Mouse (Mus musculus) liver, embryonic 13.5 days (tissue): ENCODE results near the gene Camsap3. TPM values are rescaled to one million over a fixed set of nuclear protein-coding genes. Genes with fewer than 3 reads are reported as not detected.

Experiments used
- ATAC-seq: fragments of 200-750 bp; cut with Nextera tagmentation; 2 replicates; pipeline ENCODE4 v1.8.0; 2017; ENCODE audit warnings: low read depth, mild to moderate bottlenecking, moderate number of reproducible peaks, moderate library complexity
- DNase-seq: peaks from one replicate; pipeline ENCODE4 v3.0.0; 2022
- H3K27ac ChIP-seq: fragments of 300-500 bp; sonication (generic); 2 replicates; pipeline ENCODE4 v1.5.1; 2015; ENCODE audit warnings: moderate library complexity, mild to moderate bottlenecking, inconsistent platforms
- H3K27me3 ChIP-seq: fragments of 300-500 bp; sonication (generic); 2 replicates; pipeline ENCODE4 v1.6.1; 2015; ENCODE audit warnings: mild to moderate bottlenecking, inconsistent platforms
- H3K36me3 ChIP-seq: fragments of 300-500 bp; sonication (generic); 2 replicates; pipeline ENCODE4 v1.6.1; 2015; ENCODE audit warnings: mild to moderate bottlenecking, inconsistent platforms
- H3K4me1 ChIP-seq: fragments of 300-500 bp; sonication (generic); replicated peaks from 2 replicates; pipeline ENCODE4 v1.6.1; 2015; ENCODE audit warnings: inconsistent platforms
- H3K4me2 ChIP-seq: fragments of 300-500 bp; sonication (generic); 2 replicates; pipeline ENCODE4 v1.6.1; 2015; ENCODE audit warnings: inconsistent platforms, mild to moderate bottlenecking, moderate library complexity
- H3K4me3 ChIP-seq: fragments of 300-500 bp; sonication (generic); replicated peaks from 2 replicates; pipeline ENCODE4 v1.5.1; 2015; ENCODE audit warnings: mild to moderate bottlenecking, inconsistent platforms
- H3K9ac ChIP-seq: fragments of 300-500 bp; sonication (generic); 2 replicates; pipeline ENCODE4 v1.6.1; 2015; ENCODE audit warnings: mild to moderate bottlenecking, inconsistent platforms
- H3K9me3 ChIP-seq: fragments of 300-500 bp; sonication (generic); replicated peaks from 2 replicates; pipeline ENCODE4 v1.6.1; 2016; ENCODE audit warnings: inconsistent platforms
- WGBS: fragments of 180-500 bp; shearing (Covaris S2); methylation state at CpG from one replicate; pipeline ENCODE4 v1.1.7; 2015; ENCODE audit not compliant: insufficient replicate concordance; 5-methylcytosine and 5-hydroxymethylcytosine counted together
- polyA plus RNA-seq: library from polyadenylated mRNA; unstranded; fragments of >200 nt; fragmentation: Nextera tagmentation; extraction: Ambion mirVana; gene quantifications from 2 replicates; pipeline ENCODE4 v1.2.1, GENCODE M21; 2015

The Camsap3 gene
- polyA plus RNA-seq, 1 experiment from 2014 or later: 1.4 TPM

DNA sequence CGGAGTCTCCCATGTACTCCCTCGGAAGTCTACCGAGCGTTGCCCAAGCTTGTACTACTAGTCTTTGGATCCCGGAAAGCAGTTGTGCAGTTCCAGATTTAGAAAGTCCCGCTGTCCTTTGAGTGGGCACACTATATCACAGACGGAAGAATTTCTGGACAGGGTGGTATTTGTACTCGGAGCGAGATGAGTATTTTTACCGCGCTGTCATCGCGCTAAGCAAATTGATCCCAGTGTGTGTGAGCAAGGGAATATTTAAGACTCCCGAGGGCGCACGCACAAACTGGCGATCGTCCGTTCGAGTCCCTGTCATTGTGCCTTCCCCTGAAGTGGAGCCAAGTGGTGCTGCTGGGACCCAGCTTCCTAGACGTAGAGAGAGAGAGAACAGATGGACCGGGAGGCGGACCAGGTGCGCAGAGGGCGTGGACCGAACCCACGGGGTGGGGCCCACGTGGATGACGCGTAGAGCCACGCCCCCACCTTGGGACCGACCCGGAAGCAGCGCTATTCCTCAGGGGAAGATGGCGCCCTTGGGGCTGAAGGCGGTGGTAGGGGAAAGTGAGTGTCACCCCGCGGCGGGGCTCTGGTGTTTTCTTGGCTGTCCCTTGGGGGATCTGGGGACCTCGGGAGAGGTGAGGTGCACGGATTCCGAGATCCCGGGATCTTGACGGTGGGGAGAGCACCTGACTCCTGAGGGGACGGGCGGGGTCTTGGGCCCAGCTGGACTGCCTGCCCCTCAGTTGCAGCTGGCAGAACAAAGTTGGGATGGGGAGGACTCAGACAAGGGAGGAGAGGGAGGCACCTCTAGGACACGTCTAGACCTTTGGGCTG is 43.8 kb downstream of the Camsap3 start, which contains the start of gene Stxbp2:
TSS of gene Stxbp2 (plus strand) at position 309 of the 831 bp plus-strand sequence.
- peak within 1 kb of the TSS; percentile 80 for H3K4me3 ChIP-seq
- H3K4me1 ChIP-seq: peaks cover 24% of the 10 kb centered on the region
- peaks cover 31% of the 10 kb centered on the region for H3K36me3 ChIP-seq
- DNase-seq (peak; percentile 85), ATAC-seq (peak; percentile 93)
- H3K9me3 ChIP-seq: no peaks in the 10 kb centered on the region
- H3K4me2 ChIP-seq: peak within 1 kb of the TSS; percentile 90
- H3K9ac ChIP-seq: peak within 1 kb of the TSS; percentile 84
- H3K27me3 ChIP-seq: 0 out of 2 replicates have a peak, but pooled peaks cover 8% of the 10 kb centered on the region
- peak within 1 kb of the TSS; percentile 71 for H3K27ac ChIP-seq
- 5% methylated on average over 47 of the region's 47 CpGs for WGBS

DNA sequence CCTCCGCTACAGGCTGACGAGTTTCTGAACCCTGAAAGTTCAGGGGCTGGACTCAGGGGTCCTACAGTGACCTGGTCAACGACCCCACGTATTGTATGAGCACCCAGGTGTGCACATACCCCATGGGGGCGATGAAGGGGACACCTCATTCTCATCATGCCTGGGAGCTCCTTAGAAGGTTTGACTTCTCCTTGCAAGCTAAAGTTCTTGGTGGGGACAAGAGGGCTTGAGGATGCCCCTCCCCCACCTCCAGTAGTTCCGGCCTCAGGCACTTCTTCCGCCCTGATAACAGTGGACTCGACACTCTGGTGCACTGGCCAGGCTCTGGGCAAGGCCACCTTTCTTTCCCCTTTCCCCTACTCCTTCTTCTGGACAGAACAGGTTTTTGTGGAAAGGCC is 44.4 kb downstream of the Camsap3 start:
- H3K9me3 ChIP-seq: no peaks in the 10 kb centered on the region
- DNase-seq (peak; percentile 54), ATAC-seq (peak; percentile 61)
- peak overlapping the region; percentile 84 for H3K9ac ChIP-seq
- WGBS: 5% methylated on average over 8 of the region's 8 CpGs
- H3K36me3 ChIP-seq: peaks cover 37% of the 10 kb centered on the region
- H3K27me3 ChIP-seq: 0 out of 2 replicates have a peak, but pooled peaks cover 8% of the 10 kb centered on the region
- H3K4me3 ChIP-seq: peak overlapping the region; percentile 80
- peaks cover 24% of the 10 kb centered on the region for H3K4me1 ChIP-seq
- H3K27ac ChIP-seq: peak overlapping the region; percentile 71
- peak overlapping the region; percentile 90 for H3K4me2 ChIP-seq

DNA sequence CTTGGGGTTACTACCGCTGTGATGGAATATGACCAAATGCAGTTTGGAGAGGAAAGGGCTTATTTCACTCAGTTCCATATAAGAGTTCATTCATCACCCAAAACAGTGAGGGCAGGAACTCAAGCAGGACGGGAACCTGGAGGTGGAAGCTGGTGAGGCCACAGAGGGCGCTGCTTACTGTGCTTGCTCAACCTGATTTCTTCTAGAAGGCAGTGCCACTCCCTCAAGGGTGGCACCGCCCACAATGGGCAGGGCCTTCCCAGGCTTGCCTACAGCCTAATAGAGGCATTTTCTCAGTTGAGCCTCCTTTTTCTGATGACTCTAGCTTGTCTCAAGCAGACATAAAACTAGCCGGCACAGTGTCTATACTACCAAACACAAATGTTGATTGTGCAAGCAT is 58.7 kb downstream of the Camsap3 start:
- H3K9ac ChIP-seq: no peak overlapping the region
- H3K27ac ChIP-seq: no peak overlapping the region
- H3K27me3 ChIP-seq: no peaks in the 10 kb centered on the region
- H3K36me3 ChIP-seq: peaks cover 18% of the 10 kb centered on the region
- no peak overlapping the region for H3K4me3 ChIP-seq
- no peaks in the 10 kb centered on the region for H3K9me3 ChIP-seq
- ATAC-seq: peak; percentile 79
- WGBS: 9% methylated on average over 5 of the region's 5 CpGs
- DNase-seq: peak; percentile 62
- H3K4me1 ChIP-seq: peaks cover 11% of the 10 kb centered on the region
- no peak overlapping the region for H3K4me2 ChIP-seq

DNA sequence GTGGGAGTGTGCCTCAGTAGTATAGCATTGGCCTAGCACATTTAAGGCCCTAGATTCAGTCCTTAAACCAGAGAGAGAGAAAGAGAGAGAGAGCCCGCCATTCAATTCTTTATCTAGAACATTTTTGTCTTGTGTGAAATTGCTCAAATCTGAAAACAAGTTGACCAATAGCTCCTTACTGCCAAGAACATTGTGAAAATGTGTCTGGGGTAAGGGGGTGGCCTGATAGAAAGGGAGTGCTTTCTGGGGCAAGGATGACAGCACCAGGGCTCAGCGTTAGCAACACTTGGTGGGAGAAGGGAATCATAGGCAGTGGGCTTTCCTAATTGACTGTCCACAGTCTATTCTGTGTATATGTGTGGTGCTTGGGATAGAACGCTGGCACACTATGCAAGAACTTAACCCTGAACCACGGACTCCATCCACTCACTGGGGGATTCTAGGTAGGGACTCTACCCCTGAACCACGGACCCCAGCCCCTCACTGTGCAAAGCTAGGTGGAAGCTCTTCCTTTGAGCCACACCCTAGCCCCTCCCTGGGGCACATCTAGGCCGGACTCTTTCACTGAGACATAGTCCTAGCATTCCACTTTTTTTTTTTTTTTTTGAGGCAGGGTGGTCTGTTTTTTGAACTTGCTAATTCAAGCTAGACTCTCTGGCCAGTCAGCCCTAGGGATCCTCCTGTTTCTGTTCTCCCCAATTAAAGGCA is 59.9 kb downstream of the Camsap3 start:
- Histone ChIP-seq H3K4me2 (no peak overlapping the region), H3K9ac (no peak overlapping the region), H3K36me3 (peaks cover 7% of the 10 kb centered on the region), H3K27ac (no peak overlapping the region), H3K4me3 (no peak overlapping the region), H3K4me1 (peaks cover 11% of the 10 kb centered on the region), H3K27me3 (0 out of 2 replicates have a peak, but pooled peaks cover under 1% of the 10 kb centered on the region), H3K9me3 (no peaks in the 10 kb centered on the region)
- WGBS: 65% methylated on average over 6 of the region's 6 CpGs
- DNase-seq (no peak), ATAC-seq (no peak)

DNA sequence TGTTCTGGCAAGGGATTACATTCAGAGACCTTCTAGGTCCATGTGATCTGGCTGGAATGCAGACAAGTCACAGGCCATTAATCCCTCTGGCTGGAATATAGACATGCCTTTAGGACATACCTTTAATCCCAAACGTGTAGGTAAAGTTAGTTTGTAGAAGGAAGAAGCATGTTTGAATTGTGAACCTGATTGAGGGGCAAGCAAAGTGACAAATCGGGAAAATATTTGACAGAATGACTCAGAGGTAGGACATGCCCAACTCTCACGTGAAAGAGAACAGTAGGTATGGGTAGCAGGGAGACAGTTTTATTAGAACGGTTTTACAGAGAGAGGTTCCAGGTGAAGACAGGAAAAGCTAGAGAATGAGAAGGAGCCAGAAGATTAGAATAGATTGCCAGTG is 60.5 kb downstream of the Camsap3 start:
- Histone ChIP-seq H3K4me1 (peaks cover 11% of the 10 kb centered on the region), H3K36me3 (peaks cover 2% of the 10 kb centered on the region), H3K9ac (no peak overlapping the region), H3K4me3 (no peak overlapping the region), H3K4me2 (no peak overlapping the region), H3K27me3 (0 out of 2 replicates have a peak, but pooled peaks cover 4% of the 10 kb centered on the region), H3K27ac (no peak overlapping the region), H3K9me3 (no peaks in the 10 kb centered on the region)
- WGBS: 61% methylated on average over 4 of the region's 4 CpGs
- DNase-seq (no peak), ATAC-seq (no peak)

DNA sequence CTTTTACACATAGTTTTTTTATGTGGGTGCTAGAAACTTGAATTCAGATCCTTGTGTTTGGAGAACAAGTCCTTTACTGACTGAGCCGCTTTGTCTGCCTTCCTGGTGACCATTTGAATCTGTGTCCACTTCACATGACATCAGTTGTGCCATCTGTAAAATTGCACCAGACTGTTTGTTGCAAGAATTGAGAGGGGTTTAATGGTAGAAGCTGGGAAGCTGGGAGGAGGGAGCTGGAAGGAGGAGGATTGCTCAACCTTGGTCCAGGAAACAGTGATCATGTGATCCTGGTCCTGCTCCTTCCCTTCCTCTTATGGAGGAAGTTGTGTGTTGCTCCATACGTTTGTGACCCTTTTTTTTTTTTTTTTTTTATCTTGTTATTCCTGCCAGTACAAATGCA is 61.2 kb downstream of the Camsap3 start:
- Histone ChIP-seq H3K9ac (no peak overlapping the region), H3K27ac (no peak overlapping the region), H3K9me3 (no peaks in the 10 kb centered on the region), H3K4me3 (no peak overlapping the region), H3K4me1 (peaks cover 11% of the 10 kb centered on the region), H3K27me3 (0 out of 2 replicates have a peak, but pooled peaks cover 4% of the 10 kb centered on the region), H3K4me2 (no peak overlapping the region), H3K36me3 (no peaks in the 10 kb centered on the region)
- DNase-seq (no peak), ATAC-seq (no peak)
- 50% methylated on average over 2 of the region's 2 CpGs for WGBS

DNA sequence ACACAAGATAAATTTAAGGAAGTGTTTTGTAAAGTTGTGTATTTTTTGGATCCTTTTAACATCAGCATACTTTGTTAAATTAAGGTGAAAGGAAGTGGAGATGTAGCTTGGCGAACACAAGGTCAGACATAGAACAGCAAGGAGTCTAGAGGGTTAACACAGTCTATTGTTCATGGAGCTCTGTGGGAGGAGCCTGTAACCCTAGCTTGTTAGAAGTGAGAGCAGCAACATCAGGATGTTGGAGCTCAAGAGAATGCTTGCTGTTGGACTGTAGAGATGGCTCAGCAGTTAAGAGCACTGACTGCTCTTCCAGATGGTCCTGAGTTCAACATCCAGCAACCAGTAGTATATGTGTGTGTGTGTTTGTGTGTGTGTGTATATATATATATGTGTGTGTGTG is 61.9 kb downstream of the Camsap3 start:
- DNase-seq: no peak
- no peaks in the 10 kb centered on the region for H3K36me3 ChIP-seq
- no peak overlapping the region for H3K4me2 ChIP-seq
- H3K27ac ChIP-seq: no peak overlapping the region
- H3K4me1 ChIP-seq: peaks cover 11% of the 10 kb centered on the region
- ATAC-seq: no peak
- no peaks in the 10 kb centered on the region for H3K9me3 ChIP-seq
- no peak overlapping the region for H3K4me3 ChIP-seq
- H3K9ac ChIP-seq: no peak overlapping the region
- 30% methylated on average over 1 of the region's 1 CpGs for WGBS
- 0 out of 2 replicates have a peak, but pooled peaks cover 4% of the 10 kb centered on the region for H3K27me3 ChIP-seq

DNA sequence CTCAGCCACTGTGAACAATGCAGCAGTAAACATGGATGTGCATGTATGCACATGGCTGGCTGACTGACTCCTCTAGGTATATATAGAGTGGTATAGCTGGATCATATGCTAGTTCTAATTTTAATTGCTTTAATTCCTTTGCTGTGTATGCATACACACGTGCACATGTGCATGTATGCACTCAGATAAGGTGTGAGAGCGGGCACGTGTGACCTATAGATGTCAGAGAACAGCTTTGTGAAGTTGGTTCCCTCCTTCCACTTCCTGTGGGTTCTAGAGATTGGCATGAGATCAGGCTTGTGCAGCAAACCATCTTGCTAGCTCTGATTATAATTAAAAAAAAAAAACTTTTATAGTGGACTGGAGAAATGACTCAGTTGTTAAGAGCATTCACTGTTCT is 65.8 kb downstream of the Camsap3 start:
- no peak overlapping the region for H3K9ac ChIP-seq
- 26% methylated on average over 3 of the region's 3 CpGs for WGBS
- no peak overlapping the region for H3K4me3 ChIP-seq
- no peaks in the 10 kb centered on the region for H3K36me3 ChIP-seq
- no peaks in the 10 kb centered on the region for H3K9me3 ChIP-seq
- H3K4me2 ChIP-seq: no peak overlapping the region
- ATAC-seq (no peak), DNase-seq (no peak)
- H3K27me3 ChIP-seq: 0 out of 2 replicates have a peak, but pooled peaks cover 4% of the 10 kb centered on the region
- H3K27ac ChIP-seq: no peak overlapping the region
- no peaks in the 10 kb centered on the region for H3K4me1 ChIP-seq

DNA sequence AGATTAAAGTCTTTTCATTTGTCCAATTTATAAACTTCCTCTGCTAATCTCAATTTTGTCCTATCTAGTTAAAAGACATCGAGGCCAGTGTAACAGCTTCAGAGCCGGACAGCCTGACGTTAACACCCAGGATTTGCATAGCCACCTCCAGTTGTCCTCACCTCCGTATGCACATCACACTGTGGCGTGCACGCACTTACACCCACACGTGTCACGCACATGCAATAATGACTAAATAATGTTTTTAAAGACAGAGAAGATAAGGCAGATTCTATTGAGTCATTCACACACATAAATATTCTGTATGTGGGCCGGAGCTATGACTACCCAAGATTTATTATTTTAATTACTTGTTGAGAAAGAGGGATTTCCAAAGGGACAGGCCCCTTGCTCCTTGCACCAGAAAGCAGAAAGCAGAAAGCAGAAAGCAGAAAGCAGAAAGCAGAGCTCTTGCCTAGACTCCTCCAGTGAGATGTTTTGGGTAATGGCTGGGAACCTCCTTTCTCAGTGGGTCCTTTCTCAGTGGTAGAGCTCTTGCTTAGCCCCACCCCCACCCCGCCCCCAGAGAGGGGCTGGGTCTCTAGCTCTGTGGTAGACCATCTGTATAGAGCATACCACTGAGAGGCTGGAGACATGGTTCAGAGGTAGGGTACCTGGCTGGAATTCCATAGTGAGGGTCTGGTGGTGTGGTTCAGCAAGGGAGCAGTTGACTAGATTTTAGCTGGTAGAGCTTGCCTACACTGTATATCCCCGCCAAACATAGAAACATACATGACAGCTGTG is 67.8 kb downstream of the Camsap3 start:
- no peaks in the 10 kb centered on the region for H3K36me3 ChIP-seq
- DNase-seq (no peak), ATAC-seq (no peak)
- no peak overlapping the region for H3K9ac ChIP-seq
- H3K9me3 ChIP-seq: no peaks in the 10 kb centered on the region
- H3K4me1 ChIP-seq: no peaks in the 10 kb centered on the region
- no peak overlapping the region for H3K27ac ChIP-seq
- H3K4me3 ChIP-seq: no peak overlapping the region
- 66% methylated on average over 11 of the region's 11 CpGs for WGBS
- H3K4me2 ChIP-seq: no peak overlapping the region
- H3K27me3 ChIP-seq: 0 out of 2 replicates have a peak, but pooled peaks cover 4% of the 10 kb centered on the region

DNA sequence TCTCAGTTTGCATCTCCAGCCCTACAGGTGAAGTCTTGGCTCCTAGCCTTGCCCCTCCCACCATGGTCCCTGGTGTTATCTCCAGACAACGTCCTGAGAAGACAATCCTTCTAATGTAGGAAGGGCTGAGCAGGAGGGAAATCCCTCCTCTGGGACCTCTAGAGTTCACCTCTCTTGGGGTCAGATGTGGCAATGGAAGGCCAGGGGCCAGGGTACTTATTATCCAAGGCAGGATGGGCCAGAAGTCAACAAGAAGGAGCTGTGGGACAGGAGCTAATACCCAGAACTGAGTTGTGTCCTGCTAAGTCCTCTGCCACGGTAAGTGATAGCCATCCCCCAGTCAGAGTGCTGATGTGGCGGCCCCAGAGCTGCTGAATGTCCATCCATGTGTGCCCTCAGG is 68.4 kb downstream of the Camsap3 start, which contains the start of gene Retn:
TSS of gene Retn (plus strand) at position 245 of the 400 bp plus-strand sequence.
- ATAC-seq: no peak
- 0 out of 2 replicates have a peak, but pooled peaks cover 4% of the 10 kb centered on the region for H3K27me3 ChIP-seq
- no peaks in the 10 kb centered on the region for H3K4me1 ChIP-seq
- H3K4me3 ChIP-seq: no peak within 1 kb of the TSS
- DNase-seq: no peak
- no peak within 1 kb of the TSS for H3K27ac ChIP-seq
- H3K9ac ChIP-seq: no peak within 1 kb of the TSS
- H3K4me2 ChIP-seq: no peak within 1 kb of the TSS
- no peaks in the 10 kb centered on the region for H3K9me3 ChIP-seq
- H3K36me3 ChIP-seq: no peaks in the 10 kb centered on the region
- WGBS: 39% methylated on average over 3 of the region's 3 CpGs
